In the genomic region with DNA sequence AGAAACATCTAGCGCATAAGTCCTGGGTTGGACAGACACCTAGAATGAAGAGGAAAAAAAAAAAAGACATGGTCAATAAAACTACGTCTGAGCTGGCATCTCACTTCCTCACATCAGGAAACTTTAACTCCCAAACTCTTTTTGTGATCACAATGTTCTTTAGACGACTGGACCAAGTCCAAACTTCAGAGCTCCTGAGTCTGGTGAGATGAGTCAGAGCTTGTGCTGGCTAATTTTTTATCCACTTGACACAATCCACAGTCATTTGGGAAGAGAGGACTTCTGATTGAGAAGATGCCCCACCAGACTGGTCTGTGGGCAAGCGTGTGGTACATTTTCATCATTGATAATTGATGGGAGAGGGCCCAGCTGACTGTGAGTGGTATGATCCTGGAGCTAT, we compare ENCODE assay signal across 13 mouse cellular contexts. TPM values are rescaled to one million over a fixed set of nuclear protein-coding genes. Genes with fewer than 3 reads are reported as not detected.
DNase-seq lines count a peak whose midpoint lies in the region; ATAC-seq lines count a peak whose summit lies in the region.
"Had no signal": no experiment of that assay in that cellular context is flagged by ENCODE, and none has a peak within 500 bp of the region (broad histone marks: within the 10 kb centered on the region; RNA-seq: fewer than 3 reads in every experiment).

No protein-coding gene starts in this region.

- H3K4me2 ChIP-seq in kidney, embryonic 16.5 days (replicated peaks; ENCODE audit: low read depth, low read length) = no peak overlapping the region
- H3K4me2 ChIP-seq: heart, embryonic 15.5 days; neural tube, embryonic 12.5 days had no signal

- no peak overlapping the region for H3K27ac ChIP-seq in kidney, embryonic 16.5 days (ENCODE audit: low read length)
- H3K27ac ChIP-seq: heart, embryonic 15.5 days; neural tube, embryonic 12.5 days had no signal

- H3K27me3 ChIP-seq in kidney, embryonic 16.5 days (ENCODE audit: insufficient read depth, low read length) = no peaks in the 10 kb centered on the region
- H3K27me3 ChIP-seq: heart, embryonic 15.5 days; neural tube, embryonic 12.5 days had no signal

- H3K9ac ChIP-seq in kidney, embryonic 16.5 days (replicated peaks; ENCODE audit: low read length) = no peak overlapping the region
- H3K9ac ChIP-seq: forebrain, postnatal 0 days; heart, embryonic 15.5 days; neural tube, embryonic 12.5 days had no signal

- 0 out of 2 replicates have a peak, but pooled peaks cover 8% of the 10 kb centered on the region for H3K4me1 ChIP-seq in kidney, embryonic 16.5 days (ENCODE audit: insufficient read depth, low read length)
- H3K4me1 ChIP-seq: neural tube, embryonic 12.5 days had no signal

- H3K36me3 ChIP-seq in kidney, embryonic 16.5 days (ENCODE audit: insufficient read depth, low read length) = no peaks in the 10 kb centered on the region
- H3K36me3 ChIP-seq: heart, embryonic 15.5 days; neural tube, embryonic 12.5 days had no signal

- peak; percentile 58 to 86 for DNase-seq in adrenal gland, adult (ENCODE audit: inconsistent age in 2 of 2, low spot score in 1 of 2)
- no peak for DNase-seq in adrenal gland, adult 18-20 months (ENCODE audit: low spot score in 2 of 2)
- peak; percentile 71 for DNase-seq in kidney, adult 9 months
- peak; percentile 33 to 34 for DNase-seq in right cerebral cortex, adult 2 months (ENCODE audit: low spot score in 2 of 2)
- DNase-seq in right cerebral cortex, postnatal 4 days = no peak
- peak; percentile 71 for DNase-seq in telencephalon, adult 2 months (ENCODE audit: low read depth, low spot score)
- DNase-seq in embryo, embryonic 11 days = no peak
- DNase-seq: forebrain, postnatal 0 days; liver; thymus, postnatal 36 days had no signal

- H3K9me3 ChIP-seq in kidney, embryonic 16.5 days (ENCODE audit: low read length) = no peaks in the 10 kb centered on the region
- H3K9me3 ChIP-seq: heart, embryonic 15.5 days; neural tube, embryonic 12.5 days had no signal

- no peak for ATAC-seq in kidney, embryonic 16.5 days (ENCODE audit: low FRiP score, low TSS enrichment)
- ATAC-seq: forebrain, postnatal 0 days had no signal

- WGBS in kidney, embryonic 16.5 days = 50% methylated on average over 4 of the region's 4 CpGs

- H3K4me3 ChIP-seq in kidney, embryonic 16.5 days (ENCODE audit: low read length) = no peak overlapping the region
- H3K4me3 ChIP-seq: heart, embryonic 15.5 days; neural tube, embryonic 12.5 days had no signal

RNA-seq across cellular contexts. Expression of gene Peak1, which starts 43.5 kb away (rescaled TPM):
- total RNA-seq in adrenal gland, adult 18-20 months (2021) = 10 to 100 TPM; 31.0 to 37.7 TPM
- polyA plus RNA-seq in kidney, embryonic 16.5 days (2015; fragmentation: Nextera tagmentation; extraction: Ambion mirVana) = 14.0 and 16.9 TPM in 2 replicates

RNA-seq across cellular contexts. Expression of gene Hmg20a, which starts 44.0 kb away (rescaled TPM):
- total RNA-seq in adrenal gland, adult 18-20 months (2021) = 10 to 100 TPM; 31.5 to 37.5 TPM
- 59.7 and 69.6 TPM in 2 replicates for polyA plus RNA-seq in kidney, embryonic 16.5 days (2015; fragmentation: Nextera tagmentation; extraction: Ambion mirVana)

Comparison
In these comparisons a context has a peak if more than half of its experiments do, and no peak if none do; other contexts are left out.
1. DNase-seq: peak in adrenal gland, adult (2 of 2), kidney, adult 9 months (single experiment), right cerebral cortex, adult 2 months (2 of 2) and telencephalon, adult 2 months (single experiment); none in adrenal gland, adult 18-20 months (0 of 2), right cerebral cortex, postnatal 4 days (single experiment) and embryo, embryonic 11 days (single experiment).